ENCODE assay signal across 10 mouse cellular contexts in the genomic region with DNA sequence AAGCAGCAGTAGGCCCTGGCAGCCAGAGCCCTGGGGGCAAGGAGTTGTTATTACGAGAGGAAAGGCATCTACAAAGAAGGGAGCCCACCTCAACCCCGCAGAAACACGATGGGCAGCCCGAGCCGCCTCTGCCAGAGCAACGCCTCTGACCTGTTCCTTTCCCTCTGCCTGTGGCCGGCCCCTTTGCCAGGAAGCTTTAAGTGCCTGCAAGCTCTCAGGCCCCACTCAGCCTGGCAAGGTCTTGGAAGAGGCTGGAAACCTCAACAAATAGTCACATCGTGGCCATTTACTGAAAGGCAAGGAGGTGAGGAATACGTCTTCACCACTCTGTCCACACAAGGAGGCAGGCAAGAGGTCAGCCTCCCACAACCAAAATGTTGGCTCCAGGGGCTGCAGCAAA. TPM values are rescaled to one million over a fixed set of nuclear protein-coding genes. Genes with fewer than 3 reads are reported as not detected.
DNase-seq lines count a peak whose midpoint lies in the region; ATAC-seq lines count a peak whose summit lies in the region.
"Had no signal": no experiment of that assay in that cellular context is flagged by ENCODE, and none has a peak within 500 bp of the region (broad histone marks: within the 10 kb centered on the region; RNA-seq: fewer than 3 reads in every experiment).

No protein-coding gene starts in this region.

- no peak overlapping the region for H3K4me2 ChIP-seq in heart, embryonic 15.5 days
- no peak overlapping the region for H3K4me2 ChIP-seq in embryonic facial prominence, embryonic 13.5 days
- H3K4me2 ChIP-seq in hindbrain, embryonic 16.5 days (ENCODE audit: low read length) = no peak overlapping the region
- H3K4me2 ChIP-seq in midbrain, embryonic 14.5 days (ENCODE audit: low read length) = no peak overlapping the region
- H3K4me2 ChIP-seq: limb, embryonic 15.5 days had no signal

- 0 out of 2 replicates have a peak, but pooled peaks cover under 1% of the 10 kb centered on the region for H3K4me1 ChIP-seq in heart, embryonic 15.5 days (replicated peaks)
- H3K4me1 ChIP-seq in embryonic facial prominence, embryonic 13.5 days = peaks cover 32% of the 10 kb centered on the region
- H3K4me1 ChIP-seq in hindbrain, embryonic 16.5 days (ENCODE audit: control insufficient read depth, insufficient read depth, low read depth, low read length) = peaks cover 33% of the 10 kb centered on the region
- H3K4me1 ChIP-seq in midbrain, embryonic 14.5 days (ENCODE audit: control insufficient read depth, insufficient read depth, low read length) = peaks cover 20% of the 10 kb centered on the region; the same call in 1 of the 2 replicates

- ATAC-seq in heart, embryonic 15.5 days (replicated peaks; ENCODE audit: insufficient number of reproducible peaks, insufficient read depth, low FRiP score, low read depth) = no peak
- ATAC-seq in embryonic facial prominence, embryonic 13.5 days (ENCODE audit: insufficient number of reproducible peaks, insufficient read depth, low FRiP score, low TSS enrichment, low read depth) = no peak
- ATAC-seq in hindbrain, embryonic 16.5 days = no peak
- no peak for ATAC-seq in midbrain, embryonic 14.5 days (ENCODE audit: low FRiP score, low TSS enrichment)

- H3K27ac ChIP-seq in heart, embryonic 15.5 days = peak overlapping the region; percentile 12; the same call in 1 of the 2 replicates
- no peak overlapping the region for H3K27ac ChIP-seq in embryonic facial prominence, embryonic 13.5 days
- peak overlapping the region; percentile 75 for H3K27ac ChIP-seq in hindbrain, embryonic 16.5 days (ENCODE audit: low read depth, low read length)
- peak overlapping the region; percentile 39; the same call in 1 of the 2 replicates for H3K27ac ChIP-seq in midbrain, embryonic 14.5 days (replicated peaks; ENCODE audit: low read depth, low read length)
- H3K27ac ChIP-seq: limb, embryonic 15.5 days had no signal

- WGBS in heart, embryonic 15.5 days = 55% methylated on average over 9 of the region's 9 CpGs
- WGBS in embryonic facial prominence, embryonic 13.5 days = 57% methylated on average over 9 of the region's 9 CpGs
- 62% methylated on average over 9 of the region's 9 CpGs for WGBS in hindbrain, embryonic 16.5 days
- WGBS in midbrain, embryonic 14.5 days = 70% methylated on average over 9 of the region's 9 CpGs

- no peak overlapping the region for H3K9ac ChIP-seq in heart, embryonic 15.5 days
- 0 out of 2 replicates have a peak overlapping the region, but pooled peaks have one; percentile 51 for H3K9ac ChIP-seq in embryonic facial prominence, embryonic 13.5 days
- peak overlapping the region; percentile 41 for H3K9ac ChIP-seq in hindbrain, embryonic 16.5 days (ENCODE audit: low read depth, low read length)
- no peak overlapping the region; the same call in 1 of the 2 replicates for H3K9ac ChIP-seq in midbrain, embryonic 14.5 days (replicated peaks; ENCODE audit: low read length)
- H3K9ac ChIP-seq: limb, embryonic 15.5 days had no signal

- no peaks in the 10 kb centered on the region for H3K27me3 ChIP-seq in heart, embryonic 15.5 days
- no peaks in the 10 kb centered on the region for H3K27me3 ChIP-seq in embryonic facial prominence, embryonic 13.5 days
- no peaks in the 10 kb centered on the region for H3K27me3 ChIP-seq in hindbrain, embryonic 16.5 days (replicated peaks; ENCODE audit: control insufficient read depth, insufficient read depth, low read length)
- H3K27me3 ChIP-seq in midbrain, embryonic 14.5 days (ENCODE audit: control insufficient read depth, insufficient read depth, low read length) = no peaks in the 10 kb centered on the region
- H3K27me3 ChIP-seq: limb, embryonic 15.5 days had no signal

- H3K9me3 ChIP-seq in heart, embryonic 15.5 days (replicated peaks) = no peaks in the 10 kb centered on the region
- no peaks in the 10 kb centered on the region for H3K9me3 ChIP-seq in embryonic facial prominence, embryonic 13.5 days
- no peaks in the 10 kb centered on the region for H3K9me3 ChIP-seq in hindbrain, embryonic 16.5 days (ENCODE audit: control insufficient read depth, low read length)
- no peaks in the 10 kb centered on the region for H3K9me3 ChIP-seq in midbrain, embryonic 14.5 days (ENCODE audit: control insufficient read depth, low read length)
- H3K9me3 ChIP-seq: limb, embryonic 15.5 days had no signal

- intact Hi-C loops in heart, postnatal 10 days (cut with DNase I) = no loop called here
- intact Hi-C loops in heart, postnatal 25 days (cut with DNase I) = no loop called here

- no peak overlapping the region for H3K4me3 ChIP-seq in heart, embryonic 15.5 days
- no peak overlapping the region for H3K4me3 ChIP-seq in embryonic facial prominence, embryonic 13.5 days
- no peak overlapping the region for H3K4me3 ChIP-seq in hindbrain, embryonic 16.5 days (ENCODE audit: low read length)
- H3K4me3 ChIP-seq in midbrain, embryonic 14.5 days (replicated peaks; ENCODE audit: low read depth, low read length) = no peak overlapping the region
- H3K4me3 ChIP-seq: limb, embryonic 15.5 days had no signal

- H3K36me3 ChIP-seq in heart, embryonic 15.5 days = peaks cover 42% of the 10 kb centered on the region
- peaks cover 61% of the 10 kb centered on the region for H3K36me3 ChIP-seq in embryonic facial prominence, embryonic 13.5 days
- H3K36me3 ChIP-seq in hindbrain, embryonic 16.5 days (ENCODE audit: control insufficient read depth, insufficient read depth, low read length) = peaks cover 39% of the 10 kb centered on the region
- H3K36me3 ChIP-seq in midbrain, embryonic 14.5 days (ENCODE audit: control insufficient read depth, insufficient read depth, low read length) = peaks cover 56% of the 10 kb centered on the region

- no peak for DNase-seq in heart, postnatal 10 days
- no peak for DNase-seq in midbrain, embryonic 14.5 days
- no peak for DNase-seq in adrenal gland, postnatal 4 days (ENCODE audit: low spot score in 2 of 2)
- no peak for DNase-seq in heart, adult 8-10 months (ENCODE audit: low spot score)
- no peak for DNase-seq in heart, postnatal 25 days (ENCODE audit: low spot score)
- DNase-seq: cerebellum, postnatal 14 days had no signal

RNA-seq across cellular contexts. Expression of a gene that starts 9.1 kb away (rescaled TPM):
- 10.9 and 13.4 TPM in 2 replicates for polyA plus RNA-seq in heart, embryonic 15.5 days (2015; fragmentation: Nextera tagmentation; extraction: Ambion mirVana)
- 10 to 100 TPM; 14.6 to 15.1 TPM for total RNA-seq in heart, postnatal 10 days (2021)
- polyA plus RNA-seq in embryonic facial prominence, embryonic 13.5 days (2015; fragmentation: Nextera tagmentation; extraction: Ambion mirVana) = 23.5 TPM in 2 replicates
- 52.2 and 55.9 TPM in 2 replicates for polyA plus RNA-seq in hindbrain, embryonic 16.5 days (2015; fragmentation: Nextera tagmentation; extraction: Ambion mirVana)
- polyA plus RNA-seq in midbrain, embryonic 14.5 days (2014; fragmentation: Nextera tagmentation; extraction: Ambion mirVana) = 25.8 and 29.6 TPM in 2 replicates
- 10 to 100 TPM; 27.8 TPM for total RNA-seq in adrenal gland, postnatal 4 days (2021)
- total RNA-seq in heart, adult 8-10 months (2022) = 10 to 100 TPM; 11.6 to 14.5 (median 12.9) TPM
- total RNA-seq in heart, postnatal 25 days (2021) = 10 to 100 TPM; 12.1 to 13.4 TPM

RNA-seq across cellular contexts. Expression of a gene that starts 20.7 kb away (rescaled TPM):
- 52.4 and 52.9 TPM in 2 replicates for polyA plus RNA-seq in heart, embryonic 15.5 days (2015; fragmentation: Nextera tagmentation; extraction: Ambion mirVana)
- total RNA-seq in heart, postnatal 10 days (2021) = 10 to 100 TPM; 46.2 to 59.2 TPM
- 164 and 170 TPM in 2 replicates for polyA plus RNA-seq in embryonic facial prominence, embryonic 13.5 days (2015; fragmentation: Nextera tagmentation; extraction: Ambion mirVana)
- 51.6 and 52.0 TPM in 2 replicates for polyA plus RNA-seq in hindbrain, embryonic 16.5 days (2015; fragmentation: Nextera tagmentation; extraction: Ambion mirVana)
- 73.9 and 76.4 TPM in 2 replicates for polyA plus RNA-seq in midbrain, embryonic 14.5 days (2014; fragmentation: Nextera tagmentation; extraction: Ambion mirVana)
- 100 to 1,000 TPM in 1 of 2 experiments, 10 to 100 TPM in 1; 93.5 to 109 TPM for total RNA-seq in adrenal gland, postnatal 4 days (2021)
- total RNA-seq in heart, adult 8-10 months (2022) = 10 to 100 TPM; 30.9 to 33.4 (median 32.4) TPM
- total RNA-seq in heart, postnatal 25 days (2021) = 10 to 100 TPM; 36.6 to 39.0 TPM

Comparison
In these comparisons a context has a peak if more than half of its experiments do, and no peak if none do; other contexts are left out.
1. H3K9ac ChIP-seq: peak in embryonic facial prominence, embryonic 13.5 days (single experiment) and hindbrain, embryonic 16.5 days (single experiment); none in heart, embryonic 15.5 days (single experiment) and midbrain, embryonic 14.5 days (single experiment).